Mouse (Mus musculus): ENCODE measurements around the gene Nphs1. TPM values are rescaled to one million over a fixed set of nuclear protein-coding genes. Genes with fewer than 3 reads are reported as not detected.

Nphs1 gene
- polyA plus RNA-seq, 1 experiment, result 30.9 TPM

GRCm38 (mm10) chr7:30508061-30508460, 49.9 kb downstream of the Nphs1 start:
- TF ChIP-seq CTCF (IDR thresholded peaks at IDR 0.05; ENCODE audit: low read depth, low read length) (no peak), POLR2A (IDR thresholded peaks at IDR 0.05; ENCODE audit: insufficient read depth, low read length) (no peak), EP300 (IDR thresholded peaks at IDR 0.05; ENCODE audit: insufficient read depth, low read depth, low read length) (no peak)
- H3K9me3 ChIP-seq (replicated peaks; ENCODE audit: control insufficient read depth, insufficient read depth, low read length, poor library complexity, severe bottlenecking), result no peaks in the 10 kb centered on the region
- no peak overlapping the region for H3K27ac ChIP-seq (ENCODE audit: insufficient read depth, low read length)
- H3K4me1 ChIP-seq (ENCODE audit: control insufficient read depth, insufficient read depth, low read length), result no peaks in the 10 kb centered on the region
- H3K36me3 ChIP-seq (ENCODE audit: control insufficient read depth, insufficient read depth, low read length, poor library complexity, severe bottlenecking), result no peaks in the 10 kb centered on the region
- no peaks in the 10 kb centered on the region for H3K27me3 ChIP-seq (ENCODE audit: control insufficient read depth, insufficient read depth, low read length, poor library complexity, severe bottlenecking)
- H3K9ac ChIP-seq (ENCODE audit: low read depth, poor library complexity, severe bottlenecking), result no peak overlapping the region
- no peak overlapping the region for H3K4me3 ChIP-seq (ENCODE audit: low read depth, low read length)

DNA sequence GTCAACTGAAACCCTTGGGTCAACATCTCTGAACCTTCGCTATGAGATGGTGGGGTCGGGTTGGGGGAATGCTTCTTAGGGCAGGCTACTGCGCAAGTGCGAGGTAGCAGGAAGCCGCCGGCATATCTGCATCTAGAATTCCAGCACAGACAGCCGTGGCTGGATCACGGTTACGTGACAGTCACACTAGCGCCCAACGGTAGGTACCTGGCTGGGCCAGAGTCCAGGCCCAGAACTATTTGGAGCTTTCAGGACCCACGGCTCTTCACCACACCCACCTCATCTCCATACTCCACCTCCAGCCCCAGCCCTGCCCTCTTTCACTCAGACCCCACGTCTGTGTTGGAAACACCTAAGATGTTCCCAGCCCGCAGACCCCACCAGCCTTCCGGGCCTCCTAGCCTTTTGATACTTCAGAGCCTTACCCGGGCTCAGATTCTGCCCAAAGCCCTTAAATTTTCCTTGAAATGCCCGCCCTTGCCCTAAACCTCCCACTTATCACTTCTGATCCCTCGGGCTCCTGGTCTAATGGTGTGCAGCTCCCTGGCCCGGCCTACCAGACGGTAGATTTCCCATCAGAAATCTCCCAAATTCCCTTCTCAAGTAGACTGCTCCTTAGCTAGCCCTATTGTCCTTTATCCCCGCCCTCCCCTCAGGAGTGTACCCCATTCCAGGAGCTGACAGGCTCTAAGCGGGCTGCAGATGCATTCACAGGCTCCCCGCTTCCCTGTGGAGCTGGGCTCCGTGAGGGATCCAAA, 57.1 kb downstream of the Nphs1 start:
- Histone ChIP-seq H3K9ac (ENCODE audit: low read depth, poor library complexity, severe bottlenecking) (peak overlapping the region; percentile 12; the same call in 1 of the 2 replicates), H3K9me3 (replicated peaks; ENCODE audit: control insufficient read depth, insufficient read depth, low read length, poor library complexity, severe bottlenecking) (no peaks in the 10 kb centered on the region), H3K4me3 (ENCODE audit: low read depth, low read length) (peak overlapping the region; percentile 17), H3K27me3 (ENCODE audit: control insufficient read depth, insufficient read depth, low read length, poor library complexity, severe bottlenecking) (no peaks in the 10 kb centered on the region), H3K27ac (ENCODE audit: insufficient read depth, low read length) (no peak overlapping the region), H3K4me1 (ENCODE audit: control insufficient read depth, insufficient read depth, low read length) (no peaks in the 10 kb centered on the region), H3K36me3 (ENCODE audit: control insufficient read depth, insufficient read depth, low read length, poor library complexity, severe bottlenecking) (no peaks in the 10 kb centered on the region)
- TF ChIP-seq POLR2A (IDR thresholded peaks at IDR 0.05; ENCODE audit: insufficient read depth, low read length) (peak; percentile 10), EP300 (IDR thresholded peaks at IDR 0.05; ENCODE audit: insufficient read depth, low read depth, low read length) (no peak)

- peak; percentile 75 for TF ChIP-seq EP300 (IDR thresholded peaks at IDR 0.05; ENCODE audit: insufficient read depth, low read depth, low read length)
- no peak for TF ChIP-seq POLR2A (IDR thresholded peaks at IDR 0.05; ENCODE audit: insufficient read depth, low read length)
- peak; percentile 58 for TF ChIP-seq CTCF (IDR thresholded peaks at IDR 0.05; ENCODE audit: low read depth, low read length)
- no peaks in the 10 kb centered on the region for H3K9me3 ChIP-seq (replicated peaks; ENCODE audit: control insufficient read depth, insufficient read depth, low read length, poor library complexity, severe bottlenecking)
- peak overlapping the region; percentile 43 for H3K4me3 ChIP-seq (ENCODE audit: low read depth, low read length)
- H3K4me1 ChIP-seq (ENCODE audit: control insufficient read depth, insufficient read depth, low read length), result no peaks in the 10 kb centered on the region
- no peak overlapping the region for H3K9ac ChIP-seq (ENCODE audit: low read depth, poor library complexity, severe bottlenecking)
- no peak overlapping the region for H3K27ac ChIP-seq (ENCODE audit: insufficient read depth, low read length)
- no peaks in the 10 kb centered on the region for H3K27me3 ChIP-seq (ENCODE audit: control insufficient read depth, insufficient read depth, low read length, poor library complexity, severe bottlenecking)
- no peaks in the 10 kb centered on the region for H3K36me3 ChIP-seq (ENCODE audit: control insufficient read depth, insufficient read depth, low read length, poor library complexity, severe bottlenecking)
These were observed 60.2 kb downstream of the Nphs1 start for GRCm38 (mm10) chr7:30518325-30518724.

GRCm38 (mm10) chr7:30520396-30520795, 62.3 kb downstream of the Nphs1 start:
- no peaks in the 10 kb centered on the region for H3K9me3 ChIP-seq (replicated peaks; ENCODE audit: control insufficient read depth, insufficient read depth, low read length, poor library complexity, severe bottlenecking)
- H3K27me3 ChIP-seq (ENCODE audit: control insufficient read depth, insufficient read depth, low read length, poor library complexity, severe bottlenecking), result no peaks in the 10 kb centered on the region
- H3K9ac ChIP-seq (ENCODE audit: low read depth, poor library complexity, severe bottlenecking), result no peak overlapping the region
- TF ChIP-seq POLR2A (IDR thresholded peaks at IDR 0.05; ENCODE audit: insufficient read depth, low read length), result no peak
- no peak for TF ChIP-seq CTCF (IDR thresholded peaks at IDR 0.05; ENCODE audit: low read depth, low read length)
- no peak for TF ChIP-seq EP300 (IDR thresholded peaks at IDR 0.05; ENCODE audit: insufficient read depth, low read depth, low read length)
- no peaks in the 10 kb centered on the region for H3K4me1 ChIP-seq (ENCODE audit: control insufficient read depth, insufficient read depth, low read length)
- no peak overlapping the region for H3K27ac ChIP-seq (ENCODE audit: insufficient read depth, low read length)
- H3K4me3 ChIP-seq (ENCODE audit: low read depth, low read length), result no peak overlapping the region
- H3K36me3 ChIP-seq (ENCODE audit: control insufficient read depth, insufficient read depth, low read length, poor library complexity, severe bottlenecking), result no peaks in the 10 kb centered on the region

DNA sequence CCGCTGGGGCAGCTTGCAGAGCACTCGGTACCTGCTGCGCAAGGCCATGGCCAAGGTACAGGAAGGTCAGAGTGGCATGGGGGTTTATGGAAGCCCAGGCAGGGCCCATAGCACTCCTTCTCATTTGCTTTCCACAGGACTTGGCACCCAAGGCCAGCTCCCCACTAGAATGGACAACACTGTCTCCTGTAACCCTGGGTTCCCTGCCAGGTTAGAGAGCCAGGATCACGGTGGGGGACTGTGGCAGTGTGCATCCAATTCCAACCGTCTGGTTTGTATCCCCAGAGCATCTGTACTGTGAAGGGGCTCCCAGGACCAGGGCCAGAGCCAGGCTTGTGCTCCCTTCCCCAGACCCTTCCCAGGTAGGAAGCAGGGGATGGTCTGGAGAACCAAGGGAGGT, 62.7 kb downstream of the Nphs1 start:
- peaks cover 1% of the 10 kb centered on the region for H3K4me1 ChIP-seq (ENCODE audit: control insufficient read depth, insufficient read depth, low read length)
- no peaks in the 10 kb centered on the region for H3K9me3 ChIP-seq (replicated peaks; ENCODE audit: control insufficient read depth, insufficient read depth, low read length, poor library complexity, severe bottlenecking)
- H3K27ac ChIP-seq (ENCODE audit: insufficient read depth, low read length), result no peak overlapping the region
- no peaks in the 10 kb centered on the region for H3K36me3 ChIP-seq (ENCODE audit: control insufficient read depth, insufficient read depth, low read length, poor library complexity, severe bottlenecking)
- H3K27me3 ChIP-seq (ENCODE audit: control insufficient read depth, insufficient read depth, low read length, poor library complexity, severe bottlenecking), result no peaks in the 10 kb centered on the region
- H3K4me3 ChIP-seq (ENCODE audit: low read depth, low read length), result no peak overlapping the region
- TF ChIP-seq CTCF (IDR thresholded peaks at IDR 0.05; ENCODE audit: low read depth, low read length) (no peak), EP300 (IDR thresholded peaks at IDR 0.05; ENCODE audit: insufficient read depth, low read depth, low read length) (no peak), POLR2A (IDR thresholded peaks at IDR 0.05; ENCODE audit: insufficient read depth, low read length) (no peak)
- H3K9ac ChIP-seq (ENCODE audit: low read depth, poor library complexity, severe bottlenecking), result no peak overlapping the region

DNA sequence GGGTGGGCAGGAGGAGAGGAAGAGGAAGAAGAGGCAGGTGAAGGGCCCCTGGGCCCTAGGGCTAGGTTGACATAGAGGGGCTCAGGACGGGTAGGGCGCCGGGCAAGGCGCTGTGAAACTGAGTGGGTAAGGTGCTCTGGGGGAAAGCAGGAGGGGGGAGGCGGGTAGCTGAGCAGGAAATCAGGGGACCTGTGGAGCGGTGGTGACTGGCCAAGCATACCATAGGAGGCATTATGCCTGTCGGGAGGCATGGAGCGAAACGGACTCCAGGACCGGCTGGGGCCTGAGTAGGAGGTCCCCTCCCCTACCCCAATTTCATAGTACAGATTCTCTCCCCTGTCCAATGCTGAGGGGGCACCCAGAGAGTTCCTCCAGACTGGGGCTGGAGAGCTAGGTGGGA, 64.8 kb downstream of the Nphs1 start:
- no peaks in the 10 kb centered on the region for H3K36me3 ChIP-seq (ENCODE audit: control insufficient read depth, insufficient read depth, low read length, poor library complexity, severe bottlenecking)

More for the DNA sequence above, 64.8 kb downstream of the Nphs1 start:
- Histone ChIP-seq H3K4me3 (ENCODE audit: low read depth, low read length) (no peak overlapping the region), H3K4me1 (ENCODE audit: control insufficient read depth, insufficient read depth, low read length) (peaks cover 1% of the 10 kb centered on the region), H3K27me3 (ENCODE audit: control insufficient read depth, insufficient read depth, low read length, poor library complexity, severe bottlenecking) (no peaks in the 10 kb centered on the region), H3K9ac (ENCODE audit: low read depth, poor library complexity, severe bottlenecking) (no peak overlapping the region), H3K27ac (ENCODE audit: insufficient read depth, low read length) (no peak overlapping the region), H3K9me3 (replicated peaks; ENCODE audit: control insufficient read depth, insufficient read depth, low read length, poor library complexity, severe bottlenecking) (no peaks in the 10 kb centered on the region)
- no peak for TF ChIP-seq CTCF (IDR thresholded peaks at IDR 0.05; ENCODE audit: low read depth, low read length)

Measured in ES-Bruce4 (cell line).